Mouse (Mus musculus) cerebellum, adult 2 months (tissue): ENCODE results near the gene Erc1.

Experiments used
- CTCF ChIP-seq: fragments of 200-500 bp; IDR thresholded peaks from 2 replicates; pipeline ENCODE4 v1.5.1; 2011; ENCODE audit warnings: low read depth, mild to moderate bottlenecking, control low read depth, low read length, moderate library complexity, borderline replicate concordance; ENCODE audit not compliant: insufficient read depth
- POLR2A ChIP-seq: fragments of 200-500 bp; IDR thresholded peaks from 2 replicates; pipeline ENCODE4 v1.6.1; 2011; ENCODE audit warnings: low read length, control low read depth, borderline replicate concordance; ENCODE audit not compliant: insufficient read depth

- no peak for TF ChIP-seq CTCF
- TF ChIP-seq POLR2A = no peak
Measured at GRCm38 (mm10) chr6:119584061-119584460, 263.9 kb downstream of the Erc1 start.
